Mouse (Mus musculus): ENCODE results near the gene Phldb3.

The Phldb3 gene

DNA sequence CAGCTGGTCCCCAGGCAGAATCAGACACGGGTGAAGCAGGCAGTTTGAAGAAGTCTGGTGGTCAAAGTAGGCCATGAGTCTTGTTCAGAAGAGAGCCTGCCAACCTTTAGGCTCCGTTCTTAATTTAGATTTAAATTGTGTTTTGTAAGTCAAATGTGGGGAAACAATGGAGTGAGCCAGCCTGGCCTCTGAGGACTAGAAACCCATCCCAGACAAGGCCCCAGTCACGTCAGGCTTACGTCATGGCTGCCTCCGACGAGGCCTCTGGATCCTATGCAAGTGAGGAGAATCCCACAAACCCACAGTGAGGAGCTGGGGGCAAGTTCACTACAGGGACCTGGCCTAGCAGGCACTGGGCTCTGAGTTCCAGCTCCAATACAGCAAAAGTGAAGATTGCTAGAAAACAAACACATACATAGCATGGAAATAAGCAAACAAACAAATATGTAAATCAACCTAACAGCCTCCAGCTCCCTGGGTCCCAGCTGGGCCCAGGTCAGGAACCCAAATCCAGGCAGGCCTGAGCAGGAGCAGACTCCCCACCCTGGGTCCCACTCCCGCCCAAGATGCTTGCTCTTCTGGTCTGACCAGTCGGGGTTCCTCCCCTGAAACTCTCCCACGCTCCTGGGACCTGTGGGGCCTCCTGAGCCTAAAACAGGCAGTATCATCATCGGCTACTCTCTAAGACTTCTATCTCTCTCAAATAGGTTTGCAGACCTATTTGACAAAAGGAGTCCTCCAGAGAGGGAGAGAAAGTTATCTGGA, 19.7 kb downstream of the Phldb3 start:
- DNase-seq (ENCODE audit: low read depth) = no peak

DNA sequence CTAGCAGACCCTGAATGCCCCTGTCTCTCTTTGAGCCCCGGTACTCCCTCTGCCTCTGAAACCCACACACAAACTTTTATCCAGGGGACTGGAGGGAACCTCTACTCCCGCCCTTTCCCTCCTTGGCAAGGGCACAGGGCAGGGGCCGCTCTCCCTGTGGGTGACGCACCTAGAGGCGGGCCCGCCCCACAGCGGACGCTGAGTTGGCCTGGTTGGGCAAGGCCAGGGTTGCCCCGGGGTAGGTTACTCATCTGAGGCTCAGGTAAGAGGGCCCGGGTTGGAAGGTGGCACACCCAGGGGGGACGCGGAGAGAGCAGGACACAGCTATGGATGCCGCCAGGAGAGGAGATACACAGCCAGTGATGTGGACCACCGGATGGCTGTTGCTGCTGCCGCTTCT, 25.7 kb downstream of the Phldb3 start, which contains the start of gene Lypd3:
Lypd3 (plus strand) TSS at position 287 of the 400 bp plus-strand sequence.
- DNase-seq (ENCODE audit: low read depth) = no peak

DNA sequence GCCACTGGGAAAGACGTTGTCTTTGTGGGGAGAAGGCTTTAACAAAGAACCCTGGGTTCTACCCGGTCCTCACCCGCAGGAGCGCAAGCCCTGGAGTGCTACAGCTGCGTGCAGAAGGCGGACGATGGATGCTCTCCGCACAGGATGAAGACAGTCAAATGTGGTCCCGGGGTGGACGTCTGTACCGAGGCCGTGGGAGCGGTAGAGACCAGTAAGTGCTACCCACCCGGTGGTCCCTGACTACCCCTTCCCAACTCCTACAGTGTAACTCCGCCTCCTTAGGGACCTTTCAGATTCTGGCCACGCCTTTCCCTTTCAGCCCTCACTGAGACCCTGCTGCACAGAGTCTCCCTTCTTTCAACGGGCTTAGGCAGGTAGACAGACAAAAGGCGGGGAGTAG, 26.5 kb downstream of the Phldb3 start:
- no peak for DNase-seq (ENCODE audit: low read depth)

DNA sequence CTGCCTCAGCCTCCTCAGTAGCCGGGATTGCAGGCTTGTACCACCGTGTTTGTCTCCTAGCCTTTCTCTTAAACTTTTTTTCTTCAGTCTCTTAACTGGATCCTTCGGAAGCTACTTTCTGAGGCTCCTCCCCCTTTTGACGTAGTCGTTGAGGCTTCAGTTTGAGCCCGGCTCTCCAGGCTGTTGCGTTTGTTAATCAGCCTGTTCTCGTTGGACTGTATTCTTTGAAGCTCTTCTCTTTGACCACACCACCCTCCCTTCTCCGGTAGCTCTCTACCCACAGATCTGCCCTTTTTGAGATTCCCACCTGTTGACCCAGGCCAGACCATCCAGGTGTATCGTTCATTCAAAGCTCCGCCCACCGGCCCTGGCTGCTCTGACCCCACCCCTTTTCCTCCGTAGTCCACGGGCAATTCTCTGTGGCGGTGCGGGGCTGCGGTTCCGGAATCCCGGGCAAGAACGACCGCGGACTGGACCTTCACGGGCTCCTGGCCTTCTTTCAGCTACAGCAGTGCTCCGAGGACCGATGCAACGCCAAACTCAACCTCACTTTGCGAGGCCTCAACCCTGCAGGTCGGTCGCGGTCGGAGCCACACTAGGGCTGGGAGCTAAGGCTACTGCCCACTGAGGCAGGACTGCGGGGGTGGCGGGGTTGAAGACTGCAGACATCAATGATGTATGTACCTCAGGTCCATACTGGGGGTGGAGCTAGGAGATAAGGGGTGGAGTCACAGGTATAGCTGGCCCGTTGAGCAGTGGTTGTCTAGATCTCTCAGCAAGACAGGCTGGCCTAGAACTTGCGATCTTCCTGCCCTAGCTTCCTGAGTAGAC, 27.7 kb downstream of the Phldb3 start:
- no peak for DNase-seq (ENCODE audit: low read depth)

DNA sequence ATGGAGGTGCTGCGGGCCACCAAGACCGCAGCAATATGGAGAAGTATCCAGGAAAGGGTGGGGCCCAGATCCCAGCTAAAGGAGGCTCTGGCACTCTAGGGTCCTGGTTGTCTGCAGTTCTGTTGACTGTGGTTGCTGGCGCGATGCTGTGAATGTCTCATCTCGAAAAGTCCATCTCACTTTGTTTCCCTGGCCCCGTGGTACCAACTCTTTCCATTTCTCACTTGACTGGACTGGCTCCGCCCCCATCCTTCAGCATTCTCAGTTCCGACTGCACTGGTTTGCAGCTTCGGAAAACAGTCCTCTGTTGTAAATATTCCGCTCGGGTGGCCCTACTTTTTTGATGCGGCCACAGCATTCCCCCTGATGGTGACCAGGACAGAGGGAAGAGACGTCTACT, 29.9 kb downstream of the Phldb3 start:
- no peak for DNase-seq (ENCODE audit: low read depth)

DNA sequence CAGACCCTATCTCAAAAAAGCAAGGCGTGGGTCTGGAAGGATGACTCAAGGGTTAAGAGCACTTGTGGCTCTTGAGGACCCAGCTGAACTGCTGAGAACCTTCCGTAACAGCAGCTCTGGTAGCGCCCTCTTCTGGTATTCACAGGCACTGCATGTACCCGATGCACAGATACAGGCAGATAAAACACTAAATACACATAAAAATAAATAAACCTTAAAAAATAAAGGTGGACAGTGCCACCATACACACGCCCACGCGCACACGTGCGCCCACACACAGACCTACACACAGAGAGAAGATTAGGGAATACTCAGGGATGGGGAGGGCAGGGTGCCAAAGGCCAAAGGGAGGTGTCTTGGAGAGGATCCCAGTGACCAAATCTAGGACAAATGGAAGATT, 31.9 kb downstream of the Phldb3 start:
- DNase-seq (ENCODE audit: low read depth) = no peak

DNA sequence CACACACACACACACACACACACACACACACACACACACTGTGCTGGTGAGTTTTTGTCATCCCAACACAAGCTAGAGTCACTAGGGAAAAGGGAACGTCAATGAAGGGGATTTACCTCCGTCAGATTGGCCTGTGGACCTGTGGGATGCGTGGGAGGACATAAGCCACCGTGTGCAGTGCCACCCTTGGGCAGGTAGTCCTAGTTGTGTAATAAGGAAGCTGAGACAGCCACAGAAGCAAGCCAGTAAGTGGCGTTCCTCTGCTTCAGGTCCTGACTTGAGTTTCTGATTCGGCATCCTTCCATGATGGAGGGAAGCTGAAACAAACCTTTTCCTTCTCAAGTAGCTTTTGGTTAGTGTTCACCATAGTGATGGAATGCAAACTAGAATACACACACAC, 33.9 kb downstream of the Phldb3 start:
- DNase-seq (ENCODE audit: low read depth) = no peak

DNA sequence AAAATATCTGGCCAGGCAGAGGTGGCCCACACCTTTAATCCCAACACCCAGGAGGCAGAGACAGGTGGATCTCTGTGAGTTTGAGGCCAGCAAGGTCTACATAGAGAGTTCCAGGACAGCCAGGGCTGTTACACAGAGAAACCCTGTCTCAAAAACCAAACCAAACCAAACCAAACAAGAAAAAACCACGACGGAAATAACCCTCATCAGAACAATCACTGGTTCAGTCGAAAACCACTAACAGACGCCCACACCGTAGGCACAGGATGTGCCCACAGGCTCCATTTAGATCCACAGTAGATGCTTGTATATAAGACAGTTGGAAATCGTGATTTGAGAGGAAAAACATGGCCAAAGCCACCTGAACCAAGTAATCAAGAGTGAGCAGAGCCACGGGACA, 34.4 kb downstream of the Phldb3 start:
- no peak for DNase-seq (ENCODE audit: low read depth)

DNA sequence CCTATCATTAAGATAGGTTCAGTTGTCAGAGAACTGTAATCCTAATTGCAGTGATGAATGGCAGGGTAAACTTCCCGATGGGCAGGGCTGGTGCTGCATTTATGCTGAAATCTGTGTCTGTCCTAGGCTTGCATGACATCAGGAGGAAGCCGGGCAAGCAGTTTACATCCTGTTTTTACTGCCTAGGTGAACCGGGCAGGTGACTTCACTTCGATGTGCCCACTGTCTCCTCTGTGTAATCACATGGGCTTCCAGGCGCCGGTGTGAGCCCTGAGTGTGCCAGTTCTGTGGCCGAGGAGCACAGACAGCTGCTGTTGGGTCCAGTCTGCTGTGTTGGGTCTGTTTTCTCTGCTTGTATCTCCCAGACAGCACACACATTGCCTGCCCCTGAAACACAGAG, 35.9 kb downstream of the Phldb3 start:
- DNase-seq (ENCODE audit: low read depth) = no peak

DNA sequence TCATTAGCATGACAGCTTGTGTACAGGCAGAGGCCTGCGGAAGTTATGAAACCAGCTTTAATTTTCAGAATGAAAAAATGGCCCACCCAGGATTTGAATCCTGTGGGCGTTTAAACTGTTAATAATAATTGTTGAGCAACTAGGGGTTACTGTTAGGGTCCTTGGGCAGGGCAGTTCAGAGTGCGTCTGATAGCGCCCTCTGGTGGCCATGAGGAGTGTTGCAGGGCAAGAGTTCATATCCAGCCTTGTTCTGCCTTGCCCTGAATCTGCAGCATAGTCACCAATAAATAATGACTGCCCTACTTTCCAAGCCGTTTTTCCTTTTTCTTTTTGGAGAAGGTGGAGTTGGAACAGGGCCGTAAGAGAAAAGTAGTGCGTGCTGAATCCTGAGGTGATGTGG, 43.1 kb downstream of the Phldb3 start:
- no peak for DNase-seq (ENCODE audit: low read depth)

DNA sequence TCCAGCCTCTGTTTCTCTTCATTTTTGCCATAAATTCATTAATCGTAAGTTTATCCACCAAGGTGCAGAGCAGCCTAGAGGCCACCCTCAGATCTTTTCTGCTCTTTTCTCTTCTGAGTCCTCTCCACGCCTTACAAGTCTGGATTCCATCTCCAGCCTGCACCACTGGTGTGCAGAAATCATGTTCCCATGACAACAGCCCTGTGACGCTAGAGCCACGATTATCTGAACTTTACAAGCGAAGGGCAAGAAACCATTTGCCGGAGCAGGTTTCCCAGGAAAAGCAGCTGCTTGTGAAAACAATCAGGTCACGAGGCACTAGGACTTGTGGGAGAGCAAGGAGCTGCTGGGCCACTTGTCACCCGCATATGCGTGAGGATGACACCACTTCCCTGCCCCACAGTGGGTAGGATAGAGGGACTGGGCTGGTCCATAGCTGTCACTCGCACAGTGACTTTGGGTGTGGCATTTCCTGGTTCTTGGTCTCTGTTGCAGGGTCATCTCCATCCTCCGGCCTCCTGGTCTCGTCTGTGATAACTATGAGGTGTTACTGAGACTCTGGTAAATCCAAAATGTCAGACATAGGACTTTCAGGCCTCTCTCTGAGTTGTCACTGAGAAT, 49.3 kb downstream of the Phldb3 start:
- DNase-seq (ENCODE audit: low read depth) = no peak

DNA sequence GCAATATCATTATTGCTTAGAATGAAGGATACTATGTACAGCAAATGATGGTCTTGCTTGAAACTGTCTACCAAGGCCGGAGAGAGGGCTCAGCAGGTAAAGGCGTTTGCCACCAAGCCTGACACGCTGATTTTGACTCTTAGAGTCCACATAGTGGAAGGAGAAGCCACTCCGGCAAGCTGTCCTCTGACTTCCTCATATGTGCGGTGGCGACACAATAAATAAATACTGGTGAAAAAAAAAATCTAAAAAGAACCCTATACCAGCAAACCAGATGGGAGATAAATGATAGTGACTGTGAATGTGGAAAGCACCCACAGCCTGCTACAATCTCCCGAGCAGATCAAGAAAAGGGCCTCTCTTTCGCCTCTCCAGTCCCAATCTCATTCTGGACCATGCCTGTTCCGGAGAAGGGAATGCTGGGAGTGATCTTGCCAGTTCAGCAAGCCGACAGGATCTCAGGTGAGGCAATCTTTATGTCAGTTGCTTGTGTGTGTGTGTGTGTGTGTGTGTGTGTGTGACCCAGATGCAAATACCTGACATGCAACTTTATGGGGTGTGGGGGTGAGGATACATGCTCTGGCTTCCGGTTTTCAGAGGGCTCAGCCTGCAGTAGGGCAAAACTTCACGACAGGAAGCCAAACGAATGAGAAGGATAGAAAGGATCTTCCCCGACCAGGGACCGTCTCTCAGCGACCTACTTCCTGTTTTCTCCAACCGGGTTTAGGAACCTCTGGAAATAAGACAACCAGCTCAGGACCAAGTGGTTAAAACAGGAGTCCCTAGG, 50.7 kb downstream of the Phldb3 start:
- no peak for DNase-seq (ENCODE audit: low read depth)

DNA sequence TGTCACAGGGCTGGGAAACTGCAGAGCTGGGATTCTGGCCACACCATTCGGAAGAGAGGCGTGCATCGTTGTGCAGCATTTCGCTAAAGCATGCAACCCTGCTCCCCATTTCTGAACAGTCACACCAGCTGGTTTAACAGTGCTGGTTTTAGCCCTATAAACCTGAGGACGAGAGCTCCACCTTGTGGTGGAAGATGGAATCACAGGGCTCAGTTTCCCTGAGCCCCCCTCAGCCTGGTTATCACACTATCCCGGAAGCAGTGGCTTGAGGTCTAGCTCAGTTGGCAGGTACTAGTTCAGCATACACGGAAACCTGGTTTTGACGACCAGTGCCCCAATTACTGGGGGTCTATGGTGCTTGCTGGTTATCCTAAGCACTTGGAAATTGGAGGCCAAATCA, 52.0 kb downstream of the Phldb3 start:
- DNase-seq (ENCODE audit: low read depth) = no peak

DNA sequence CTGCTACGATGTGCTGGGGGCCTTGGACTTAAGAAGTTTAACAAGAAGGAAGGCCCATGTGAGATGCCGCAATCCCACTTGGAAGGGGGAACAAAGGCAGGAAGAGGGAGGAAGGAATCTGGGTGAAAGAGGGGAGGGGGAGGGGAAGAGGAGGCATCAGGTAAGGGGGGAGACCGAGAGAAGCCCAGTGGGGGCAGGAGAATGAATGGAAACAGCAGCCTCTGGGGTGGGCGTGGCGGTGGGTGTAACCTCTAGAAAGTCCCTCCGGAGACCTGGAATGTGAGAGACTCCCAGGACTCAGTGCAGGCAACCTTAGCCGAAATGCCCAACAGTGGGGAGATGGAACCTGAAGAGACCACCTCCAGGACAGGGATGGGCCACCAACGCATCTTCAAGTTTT, 53.7 kb downstream of the Phldb3 start:
- no peak for DNase-seq (ENCODE audit: low read depth)

DNA sequence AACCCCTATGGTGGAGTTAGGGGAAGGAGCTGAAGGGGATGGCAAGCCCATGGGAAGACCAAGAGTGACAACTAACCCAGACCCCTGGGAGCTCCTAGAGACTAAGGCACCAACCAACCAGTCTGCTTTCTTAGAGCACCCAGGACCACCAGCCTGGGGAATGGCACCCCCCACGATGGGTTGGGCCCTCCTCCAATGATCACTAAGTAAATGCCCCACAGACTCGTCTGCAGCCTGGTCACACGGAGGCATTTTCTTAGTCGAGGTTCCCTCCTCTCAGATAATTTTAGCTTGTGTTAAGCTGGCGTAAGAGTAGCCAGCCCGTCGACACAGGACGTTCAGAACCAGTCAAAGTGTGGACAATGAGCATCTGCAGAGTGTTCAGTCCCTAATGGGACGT, 54.4 kb downstream of the Phldb3 start:
- no peak for DNase-seq (ENCODE audit: low read depth)

DNA sequence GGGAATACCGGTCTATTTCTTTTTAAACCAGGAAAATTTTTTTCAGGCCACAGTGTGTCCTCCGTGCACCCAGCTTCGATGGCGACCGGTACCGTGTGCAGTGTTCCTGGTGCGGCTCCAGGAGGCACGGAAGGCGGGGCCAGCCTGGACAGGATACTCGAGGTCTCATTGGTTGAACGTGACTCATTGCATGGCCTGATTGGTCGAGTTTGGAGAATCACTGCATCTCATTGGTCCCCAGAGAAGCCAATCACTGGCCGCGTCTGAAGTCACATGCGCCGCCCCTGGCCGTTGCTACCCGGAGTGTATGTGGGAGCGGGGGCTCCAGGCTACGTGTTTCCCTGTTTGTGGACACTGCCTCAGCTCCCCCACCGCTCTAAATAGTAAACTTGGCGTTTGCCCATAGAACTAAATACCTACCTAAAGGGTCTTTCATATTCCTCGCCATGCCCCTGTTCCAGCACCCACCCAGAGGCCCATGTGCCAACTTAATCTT, 61.4 kb downstream of the Phldb3 start:
- DNase-seq (ENCODE audit: low read depth) = no peak

DNA sequence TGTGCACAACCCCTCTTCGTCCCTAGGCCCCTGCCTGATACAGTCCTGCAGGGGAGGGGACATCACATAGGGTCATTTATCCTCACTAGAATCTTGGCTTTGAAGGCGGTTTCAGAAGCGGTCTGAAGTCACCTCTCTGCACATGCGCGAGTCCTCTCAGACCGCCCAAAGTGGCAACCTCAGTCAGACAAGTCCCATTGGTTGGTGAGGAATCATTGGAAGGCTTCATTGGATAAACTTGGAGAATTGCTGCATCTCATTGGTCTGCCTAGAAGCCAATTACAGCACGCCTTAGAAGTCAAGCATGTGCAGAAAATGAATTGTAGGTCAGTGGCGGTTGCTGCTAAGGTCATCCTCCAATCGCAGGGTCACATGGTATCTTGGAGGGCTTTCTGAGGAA, 66.0 kb downstream of the Phldb3 start, which contains the start of gene Tex101:
Tex101 (minus strand) TSS at position 101 of the 400 bp plus-strand sequence.
- no peak for DNase-seq (ENCODE audit: low read depth)
